Mouse (Mus musculus): ENCODE data around the gene Leap2.

- no peak for TF ChIP-seq GATA1 (IDR thresholded peaks at IDR 0.05; ENCODE audit: low read depth, low read length)
- TF ChIP-seq TCF12 (IDR thresholded peaks at IDR 0.05; ENCODE audit: low read depth, low read length), result no peak
- TF ChIP-seq POLR2A (IDR thresholded peaks at IDR 0.05; ENCODE audit: control insufficient read depth in 1 of 2, insufficient read depth in 1 of 2, low read depth in 1 of 2, low read length in 2 of 2, poor library complexity in 1 of 2), result no peak
- TF ChIP-seq EP300 (IDR thresholded peaks at IDR 0.05; ENCODE audit: low read depth in 1 of 2, low read length in 2 of 2), result no peak
- TF ChIP-seq CTCF (IDR thresholded peaks at IDR 0.05 in 2 of 3, conservative IDR thresholded peaks at IDR 0.05 in 1 of 3; ENCODE audit: control insufficient read depth in 1 of 3, insufficient read depth in 1 of 3, low read depth in 2 of 3, low read length in 3 of 3, poor library complexity in 1 of 3, severe bottlenecking in 1 of 3), result no peak
These were observed 1.9 kb upstream of the Leap2 start for GRCm38 (mm10) chr11:53424826-53425225.
